Mouse (Mus musculus): Measurements from ENCODE around the gene Glis3. TPM values are rescaled to one million over a fixed set of nuclear protein-coding genes. Genes with fewer than 3 reads are reported as not detected.

The Glis3 gene
- polyA plus RNA-seq, 1 experiment: 0.02 TPM

DNA sequence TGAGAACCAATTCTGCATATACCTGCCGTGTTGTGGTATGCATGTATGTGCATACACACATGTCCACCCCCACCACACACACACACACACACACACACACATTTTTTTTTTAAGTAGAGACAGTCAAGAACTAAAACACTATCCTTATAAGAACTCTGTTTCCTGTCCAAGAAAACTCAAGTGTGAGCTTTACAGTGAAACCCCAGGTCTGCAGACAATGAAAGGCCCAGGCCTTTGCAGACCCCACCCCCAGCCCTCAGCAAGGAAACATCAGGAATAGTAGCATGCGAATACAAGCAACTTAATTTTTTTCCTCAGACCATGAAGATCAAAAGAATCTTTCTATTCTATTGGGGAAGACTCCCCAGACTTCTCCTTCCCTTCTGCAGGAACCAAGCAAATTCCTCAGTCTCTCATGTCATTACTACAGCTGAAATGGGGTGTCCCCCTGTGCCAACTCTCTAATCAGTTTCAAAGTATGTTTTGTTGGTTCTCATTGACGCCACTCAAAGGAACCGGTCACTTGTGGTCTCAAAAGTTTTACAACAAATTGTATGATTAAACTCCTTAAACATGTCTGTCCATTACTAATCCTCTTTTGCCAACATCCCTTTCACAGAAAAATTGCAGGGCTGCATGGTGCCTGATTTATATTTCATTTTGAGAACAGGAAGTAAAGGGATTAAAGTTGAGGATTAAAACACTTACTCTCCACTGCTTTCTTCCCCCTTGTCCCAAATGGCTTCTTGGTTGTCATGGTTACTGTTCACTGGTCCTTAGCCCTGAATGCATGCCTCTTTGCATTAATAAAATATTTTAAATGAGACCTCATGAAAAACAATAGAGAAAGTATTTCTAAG, 343.0 kb downstream of the Glis3 start:
- Histone ChIP-seq H3K36me3 (ENCODE audit: control insufficient read depth) (no peaks in the 10 kb centered on the region), H3K27me3 (ENCODE audit: control insufficient read depth) (no peaks in the 10 kb centered on the region), H3K9me3 (ENCODE audit: control insufficient read depth, low read length) (no peaks in the 10 kb centered on the region), H3K4me3 (replicated peaks) (no peak overlapping the region), H3K4me1 (ENCODE audit: control insufficient read depth) (no peaks in the 10 kb centered on the region)
- TF ChIP-seq GATA1 (IDR thresholded peaks at IDR 0.05; ENCODE audit: low read length) (no peak), TAL1 (IDR thresholded peaks at IDR 0.05; ENCODE audit: low read length) (no peak)

DNA sequence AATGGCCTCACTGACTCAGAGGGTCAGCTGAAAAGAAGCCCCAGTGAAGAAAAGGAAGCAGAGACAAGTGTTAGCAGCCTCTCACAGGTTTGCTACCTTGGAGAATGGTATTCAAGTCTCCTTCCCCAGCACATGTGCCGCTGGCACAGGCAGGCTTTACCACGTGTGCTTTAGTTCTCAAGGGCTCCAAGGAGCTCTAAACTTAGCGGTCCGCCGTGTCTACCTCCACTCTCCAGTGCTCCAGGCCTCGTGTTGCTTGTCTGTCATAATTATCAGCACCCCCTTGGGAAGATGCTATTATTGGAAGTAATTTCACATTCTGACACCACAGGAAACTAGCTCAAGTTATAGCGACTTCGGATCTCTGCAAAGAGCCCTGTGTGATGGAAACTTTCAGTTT, 344.0 kb downstream of the Glis3 start:
- TF ChIP-seq TAL1 (IDR thresholded peaks at IDR 0.05; ENCODE audit: low read length) (no peak), GATA1 (IDR thresholded peaks at IDR 0.05; ENCODE audit: low read length) (no peak)
- H3K27me3 ChIP-seq (ENCODE audit: control insufficient read depth): no peaks in the 10 kb centered on the region
- H3K9me3 ChIP-seq (ENCODE audit: control insufficient read depth, low read length): no peaks in the 10 kb centered on the region
- H3K4me1 ChIP-seq (ENCODE audit: control insufficient read depth): no peaks in the 10 kb centered on the region
- no peaks in the 10 kb centered on the region for H3K36me3 ChIP-seq (ENCODE audit: control insufficient read depth)
- H3K4me3 ChIP-seq (replicated peaks): no peak overlapping the region

DNA sequence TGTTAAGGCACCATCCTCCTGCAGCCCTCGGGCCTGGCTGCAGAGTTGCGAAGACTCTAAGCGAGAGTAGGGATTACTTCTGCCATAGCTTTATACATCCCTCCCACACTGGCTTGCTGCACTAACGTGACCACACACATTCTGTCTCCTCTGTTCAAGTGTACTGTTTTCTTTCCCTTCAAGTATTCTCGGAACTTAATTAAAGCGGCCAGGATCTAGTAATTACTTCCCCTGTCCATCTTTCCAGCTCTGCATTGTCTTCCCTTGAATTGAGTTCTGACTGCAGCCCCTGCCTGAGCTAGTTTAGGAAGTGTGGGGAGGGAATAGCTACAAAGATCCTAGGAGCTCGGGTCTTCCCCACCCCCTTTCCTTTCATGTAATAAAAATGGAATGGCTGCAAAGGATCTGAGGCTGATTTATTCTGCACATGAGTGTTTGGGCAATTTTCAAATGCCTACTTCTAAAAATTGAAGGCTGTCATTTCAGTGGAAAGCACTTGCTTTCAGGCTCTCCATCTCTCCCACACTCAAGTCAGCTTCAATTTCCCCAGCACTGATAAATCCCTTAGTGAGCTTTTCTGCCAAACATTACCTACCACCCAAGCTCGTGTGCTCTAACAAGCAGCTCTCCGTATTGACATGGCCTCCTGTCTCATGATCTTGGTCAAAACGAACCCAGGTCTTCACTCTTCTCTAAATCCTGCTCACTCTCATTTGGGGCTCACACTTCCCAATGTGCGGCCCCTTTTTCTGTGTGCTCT, 346.7 kb downstream of the Glis3 start:
- H3K36me3 ChIP-seq (ENCODE audit: control insufficient read depth): no peaks in the 10 kb centered on the region
- no peaks in the 10 kb centered on the region for H3K4me1 ChIP-seq (ENCODE audit: control insufficient read depth)
- TF ChIP-seq TAL1 (IDR thresholded peaks at IDR 0.05; ENCODE audit: low read length) (no peak), GATA1 (IDR thresholded peaks at IDR 0.05; ENCODE audit: low read length) (no peak)
- no peaks in the 10 kb centered on the region for H3K27me3 ChIP-seq (ENCODE audit: control insufficient read depth)
- no peak overlapping the region for H3K4me3 ChIP-seq (replicated peaks)
- no peaks in the 10 kb centered on the region for H3K9me3 ChIP-seq (ENCODE audit: control insufficient read depth, low read length)

DNA sequence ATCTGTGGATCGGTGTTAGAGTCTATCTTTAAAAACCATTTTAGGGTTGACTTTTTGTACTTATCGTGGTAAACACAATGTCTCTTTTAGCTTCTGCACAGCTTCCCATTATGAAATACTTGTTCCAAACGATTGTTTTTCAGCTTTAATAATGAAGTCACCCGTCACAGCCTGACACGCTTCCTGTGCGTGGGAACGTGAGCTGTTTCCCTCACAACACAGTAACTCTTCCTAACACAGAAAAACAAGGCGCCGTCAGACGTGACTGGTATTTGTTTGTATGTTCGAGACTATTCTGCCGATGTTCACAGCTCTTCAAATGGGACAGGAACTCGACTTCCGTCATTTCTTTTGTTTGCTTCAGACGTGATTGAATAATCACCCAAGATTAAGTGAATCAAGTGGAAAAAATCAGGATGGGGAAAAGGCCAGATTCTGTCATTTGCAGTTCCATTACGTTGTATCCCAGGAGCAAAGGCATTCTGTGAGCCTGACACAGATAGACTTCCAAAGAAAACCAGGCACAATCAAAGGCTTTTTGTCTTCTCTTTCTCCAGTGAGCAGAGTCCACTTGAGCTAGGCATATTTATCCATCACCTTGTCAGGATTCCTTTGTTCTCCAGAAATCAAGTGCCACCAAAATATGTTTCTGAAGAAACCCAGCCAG, 351.3 kb downstream of the Glis3 start:
- H3K4me3 ChIP-seq (replicated peaks): no peak overlapping the region
- H3K4me1 ChIP-seq (ENCODE audit: control insufficient read depth): no peaks in the 10 kb centered on the region
- TF ChIP-seq TAL1 (IDR thresholded peaks at IDR 0.05; ENCODE audit: low read length) (no peak), GATA1 (IDR thresholded peaks at IDR 0.05; ENCODE audit: low read length) (no peak)
- no peaks in the 10 kb centered on the region for H3K9me3 ChIP-seq (ENCODE audit: control insufficient read depth, low read length)
- no peaks in the 10 kb centered on the region for H3K27me3 ChIP-seq (ENCODE audit: control insufficient read depth)
- H3K36me3 ChIP-seq (ENCODE audit: control insufficient read depth): no peaks in the 10 kb centered on the region

DNA sequence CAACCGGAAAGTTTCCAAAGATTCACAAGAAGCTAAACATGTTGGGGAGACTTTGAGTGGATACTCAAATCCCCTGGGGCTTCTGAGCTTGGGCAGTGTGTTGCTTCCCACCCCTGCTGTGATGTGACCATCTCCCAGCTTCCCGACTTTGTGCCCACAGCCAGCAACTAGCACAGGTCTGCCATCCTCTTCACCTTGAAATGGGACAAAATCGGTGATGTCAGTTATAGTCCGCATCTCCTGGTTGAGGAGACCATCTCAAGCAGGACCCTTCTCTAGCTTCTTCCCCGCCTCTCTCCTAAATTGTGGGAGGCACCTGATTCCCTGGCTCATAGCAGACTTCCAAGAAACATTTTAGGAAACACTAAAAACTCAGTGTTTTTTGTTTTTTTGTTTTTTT, 352.3 kb downstream of the Glis3 start:
- no peaks in the 10 kb centered on the region for H3K36me3 ChIP-seq (ENCODE audit: control insufficient read depth)
- no peak overlapping the region for H3K4me3 ChIP-seq (replicated peaks)
- no peaks in the 10 kb centered on the region for H3K27me3 ChIP-seq (ENCODE audit: control insufficient read depth)
- TF ChIP-seq TAL1 (IDR thresholded peaks at IDR 0.05; ENCODE audit: low read length) (no peak), GATA1 (IDR thresholded peaks at IDR 0.05; ENCODE audit: low read length) (no peak)
- no peaks in the 10 kb centered on the region for H3K4me1 ChIP-seq (ENCODE audit: control insufficient read depth)
- no peaks in the 10 kb centered on the region for H3K9me3 ChIP-seq (ENCODE audit: control insufficient read depth, low read length)

DNA sequence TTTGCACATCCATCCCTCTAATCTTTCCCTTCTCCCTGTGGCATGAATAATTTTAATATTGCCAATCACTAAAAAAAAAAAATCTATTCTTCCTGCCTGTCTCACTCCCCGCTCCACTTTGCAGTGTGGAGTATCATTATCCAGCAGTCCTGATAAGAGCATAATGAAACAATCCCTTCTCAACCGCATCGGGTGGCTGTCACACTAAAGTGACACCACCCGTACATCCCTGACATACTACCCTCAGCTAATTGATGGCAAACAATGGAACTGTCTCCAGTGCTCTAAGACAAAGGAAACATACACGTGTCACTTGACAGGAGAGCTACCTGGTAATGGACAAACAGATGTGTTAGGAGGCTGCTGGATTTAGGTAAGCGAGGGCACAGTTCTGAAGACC, 373.8 kb downstream of the Glis3 start:
- TF ChIP-seq TAL1 (IDR thresholded peaks at IDR 0.05; ENCODE audit: low read length) (no peak), GATA1 (IDR thresholded peaks at IDR 0.05; ENCODE audit: low read length) (no peak)
- Histone ChIP-seq H3K36me3 (ENCODE audit: control insufficient read depth) (no peaks in the 10 kb centered on the region), H3K9me3 (ENCODE audit: control insufficient read depth, low read length) (no peaks in the 10 kb centered on the region), H3K4me3 (replicated peaks) (no peak overlapping the region), H3K4me1 (ENCODE audit: control insufficient read depth) (no peaks in the 10 kb centered on the region), H3K27me3 (ENCODE audit: control insufficient read depth) (no peaks in the 10 kb centered on the region)

DNA sequence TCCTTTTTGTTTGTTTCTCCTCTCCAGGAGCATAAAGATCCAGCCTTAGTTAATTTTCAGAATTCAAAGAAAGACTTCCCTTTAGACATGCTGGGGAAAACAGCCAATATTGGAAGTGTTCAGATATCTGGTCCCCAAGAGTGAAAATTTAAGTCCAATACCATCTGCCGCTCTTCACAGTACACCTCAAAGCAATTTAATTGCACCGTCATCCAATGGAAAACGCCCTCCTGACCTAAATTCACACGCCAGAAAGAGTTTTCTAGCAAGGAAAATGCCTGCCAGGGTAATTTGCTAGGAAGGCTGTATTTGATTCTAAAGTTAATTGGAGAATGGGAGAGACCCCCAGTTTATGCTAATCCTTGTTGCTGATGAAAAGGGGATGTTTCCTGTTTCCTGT, 374.4 kb downstream of the Glis3 start:
- no peaks in the 10 kb centered on the region for H3K27me3 ChIP-seq (ENCODE audit: control insufficient read depth)
- H3K36me3 ChIP-seq (ENCODE audit: control insufficient read depth): no peaks in the 10 kb centered on the region
- TF ChIP-seq TAL1 (IDR thresholded peaks at IDR 0.05; ENCODE audit: low read length): no peak
- TF ChIP-seq GATA1 (IDR thresholded peaks at IDR 0.05; ENCODE audit: low read length): no peak
- no peaks in the 10 kb centered on the region for H3K4me1 ChIP-seq (ENCODE audit: control insufficient read depth)
- no peak overlapping the region for H3K4me3 ChIP-seq (replicated peaks)
- H3K9me3 ChIP-seq (ENCODE audit: control insufficient read depth, low read length): no peaks in the 10 kb centered on the region

DNA sequence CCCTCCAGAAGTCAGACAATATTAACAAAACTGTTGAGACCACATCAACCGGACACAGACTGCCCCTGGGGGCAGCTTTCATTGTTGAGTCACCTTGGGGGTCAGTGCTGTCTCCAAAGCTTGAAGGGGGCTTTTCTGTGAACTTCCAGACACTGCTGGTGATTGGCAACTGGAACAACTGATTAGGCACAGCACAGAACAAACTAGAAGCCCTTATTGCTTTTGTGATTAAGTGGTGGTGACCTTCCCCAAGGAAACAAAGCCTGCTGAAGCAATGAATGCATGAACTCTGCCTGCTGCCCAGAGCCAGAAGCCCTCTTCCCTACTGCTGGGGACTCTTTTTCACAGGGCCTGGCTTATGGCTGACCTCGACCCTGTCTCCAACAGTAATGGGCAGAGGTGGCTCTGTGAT, 377.0 kb downstream of the Glis3 start:
- H3K4me1 ChIP-seq (ENCODE audit: control insufficient read depth): no peaks in the 10 kb centered on the region
- no peaks in the 10 kb centered on the region for H3K36me3 ChIP-seq (ENCODE audit: control insufficient read depth)
- no peak overlapping the region for H3K4me3 ChIP-seq (replicated peaks)
- H3K9me3 ChIP-seq (ENCODE audit: control insufficient read depth, low read length): no peaks in the 10 kb centered on the region; the same call in 1 of the 2 replicates
- TF ChIP-seq GATA1 (IDR thresholded peaks at IDR 0.05; ENCODE audit: low read length) (no peak), TAL1 (IDR thresholded peaks at IDR 0.05; ENCODE audit: low read length) (no peak)
- no peaks in the 10 kb centered on the region for H3K27me3 ChIP-seq (ENCODE audit: control insufficient read depth)

DNA sequence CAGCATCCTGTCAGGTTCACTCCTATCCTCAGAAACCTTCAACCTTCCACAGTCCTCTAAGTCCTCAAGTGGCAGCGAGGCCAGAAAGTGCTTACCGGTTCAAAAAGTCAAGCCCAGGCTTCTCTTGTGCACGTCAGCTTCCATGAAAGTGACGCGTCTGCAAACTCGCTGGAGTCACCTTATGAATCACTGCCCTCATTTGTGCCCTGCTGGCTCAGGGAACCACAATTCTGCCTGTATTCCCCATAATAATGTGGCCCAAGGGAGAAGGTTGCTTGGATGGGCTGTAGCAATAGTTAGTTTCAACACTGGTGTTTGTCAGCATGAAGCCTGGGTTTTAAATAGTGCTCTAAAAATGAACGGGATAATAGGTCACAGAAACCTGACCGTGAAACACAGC, 379.7 kb downstream of the Glis3 start:
- TF ChIP-seq GATA1 (IDR thresholded peaks at IDR 0.05; ENCODE audit: low read length) (no peak), TAL1 (IDR thresholded peaks at IDR 0.05; ENCODE audit: low read length) (no peak)

More for the DNA sequence above, 379.7 kb downstream of the Glis3 start:
- H3K4me1 ChIP-seq (ENCODE audit: control insufficient read depth): no peaks in the 10 kb centered on the region
- no peaks in the 10 kb centered on the region; the same call in 1 of the 2 replicates for H3K9me3 ChIP-seq (ENCODE audit: control insufficient read depth, low read length)
- no peaks in the 10 kb centered on the region for H3K27me3 ChIP-seq (ENCODE audit: control insufficient read depth)
- H3K4me3 ChIP-seq (replicated peaks): no peak overlapping the region
- H3K36me3 ChIP-seq (ENCODE audit: control insufficient read depth): no peaks in the 10 kb centered on the region
